Comparison of ENCODE assay signal across 9 mouse cellular contexts in the genomic region with DNA sequence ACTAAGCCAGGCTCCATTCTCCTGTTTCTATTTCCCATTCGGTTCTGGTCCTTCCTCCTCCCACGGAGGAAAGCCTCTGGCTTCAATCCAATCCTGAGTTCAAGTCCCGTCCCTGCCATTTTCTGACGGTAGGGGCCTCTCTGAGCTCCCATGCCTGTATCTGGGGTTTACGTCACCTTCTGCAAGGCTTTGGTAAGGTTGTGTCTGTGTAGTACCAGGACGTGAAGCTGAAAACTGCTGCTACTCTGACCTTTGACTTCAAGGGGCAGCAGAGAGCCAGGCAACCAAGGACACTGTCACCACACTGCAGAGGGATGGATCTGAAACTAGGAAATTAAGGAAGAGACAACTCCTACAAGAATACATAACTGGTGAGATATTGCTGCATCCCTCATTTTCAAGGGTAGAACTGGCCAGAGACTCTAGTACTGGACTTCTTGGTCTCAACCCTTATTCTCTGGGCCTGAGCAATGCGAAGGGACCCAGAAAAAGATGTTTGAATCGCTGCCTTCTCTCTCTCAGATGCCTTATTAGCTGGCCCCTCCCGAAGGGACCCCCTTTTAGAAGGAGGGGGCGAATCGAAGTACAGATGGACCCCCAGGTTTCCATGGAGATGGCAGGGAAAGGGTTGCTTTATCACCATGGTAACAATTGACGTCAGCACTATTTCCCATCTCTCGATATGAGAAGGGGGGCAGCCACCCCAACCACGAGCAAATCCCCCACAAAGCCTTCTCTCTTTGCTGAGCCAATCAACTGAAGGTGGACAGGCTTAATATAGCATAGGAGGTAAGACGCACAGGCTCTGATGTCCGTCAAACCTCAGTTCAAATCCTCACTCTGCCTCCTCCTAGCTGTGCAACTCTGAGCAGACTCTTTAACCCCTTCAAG. TPM values are rescaled to one million over a fixed set of nuclear protein-coding genes. Genes with fewer than 3 reads are reported as not detected.
DNase-seq lines count a peak whose midpoint lies in the region; ATAC-seq and TF ChIP-seq lines count a peak whose summit lies in the region.
"Had no signal": no experiment of that assay in that cellular context is flagged by ENCODE, and none has a peak within 500 bp of the region (broad histone marks: within the 10 kb centered on the region; RNA-seq: fewer than 3 reads in every experiment).

No protein-coding gene starts in this region.

- no peak overlapping the region for H3K9ac ChIP-seq in neural tube, embryonic 12.5 days
- H3K9ac ChIP-seq in embryonic facial prominence, embryonic 12.5 days: no peak overlapping the region
- H3K9ac ChIP-seq in hindbrain, postnatal 0 days (replicated peaks; ENCODE audit: low read length): peak overlapping the region; percentile 40; the same call in 1 of the 2 replicates
- H3K9ac ChIP-seq in lung, embryonic 16.5 days (ENCODE audit: low read length): no peak overlapping the region

- no peak overlapping the region for H3K4me3 ChIP-seq in neural tube, embryonic 12.5 days
- H3K4me3 ChIP-seq in embryonic facial prominence, embryonic 12.5 days: no peak overlapping the region
- no peak overlapping the region for H3K4me3 ChIP-seq in hindbrain, postnatal 0 days (ENCODE audit: low read length)
- no peak overlapping the region for H3K4me3 ChIP-seq in lung, embryonic 16.5 days (ENCODE audit: low read length)

- no peaks in the 10 kb centered on the region for H3K36me3 ChIP-seq in neural tube, embryonic 12.5 days
- H3K36me3 ChIP-seq in embryonic facial prominence, embryonic 12.5 days: no peaks in the 10 kb centered on the region
- no peaks in the 10 kb centered on the region for H3K36me3 ChIP-seq in hindbrain, postnatal 0 days (ENCODE audit: insufficient read depth, low read length)
- H3K36me3 ChIP-seq in lung, embryonic 16.5 days (ENCODE audit: control insufficient read depth, insufficient read depth, low read length): no peaks in the 10 kb centered on the region

- DNase-seq in neural tube, embryonic 10.5 days (ENCODE audit: extremely low spot score, low spot score): no peak
- DNase-seq in hindbrain, postnatal 0 days (ENCODE audit: low spot score): peak; percentile 91
- peak; percentile 42 for DNase-seq in retina, postnatal 7 days (ENCODE audit: low read depth, low spot score)
- DNase-seq in urinary bladder, postnatal 36 days (ENCODE audit: low spot score in 2 of 2): no peak
- DNase-seq in urinary bladder, postnatal 10 days (ENCODE audit: low spot score): no peak

- H3K27me3 ChIP-seq in neural tube, embryonic 12.5 days (replicated peaks): peaks cover 21% of the 10 kb centered on the region
- peaks cover 18% of the 10 kb centered on the region for H3K27me3 ChIP-seq in embryonic facial prominence, embryonic 12.5 days
- H3K27me3 ChIP-seq in hindbrain, postnatal 0 days (ENCODE audit: insufficient read depth, low read length): no peaks in the 10 kb centered on the region
- H3K27me3 ChIP-seq in lung, embryonic 16.5 days (ENCODE audit: control insufficient read depth, insufficient read depth, low read depth, low read length): peaks cover 10% of the 10 kb centered on the region

- no peaks in the 10 kb centered on the region for H3K9me3 ChIP-seq in neural tube, embryonic 12.5 days
- no peaks in the 10 kb centered on the region for H3K9me3 ChIP-seq in embryonic facial prominence, embryonic 12.5 days
- H3K9me3 ChIP-seq in hindbrain, postnatal 0 days (ENCODE audit: low read length): no peaks in the 10 kb centered on the region
- H3K9me3 ChIP-seq in lung, embryonic 16.5 days (ENCODE audit: control insufficient read depth, low read length): no peaks in the 10 kb centered on the region

- no peak for ATAC-seq in neural tube, embryonic 12.5 days (ENCODE audit: low FRiP score, low read depth)
- ATAC-seq in embryonic facial prominence, embryonic 12.5 days (ENCODE audit: insufficient number of reproducible peaks, insufficient read depth, low FRiP score, low TSS enrichment): no peak
- ATAC-seq in hindbrain, postnatal 0 days: peak; percentile 71
- ATAC-seq in lung, embryonic 16.5 days (ENCODE audit: low read depth): no peak

- peaks cover 26% of the 10 kb centered on the region for H3K4me1 ChIP-seq in neural tube, embryonic 12.5 days
- peaks cover 23% of the 10 kb centered on the region for H3K4me1 ChIP-seq in embryonic facial prominence, embryonic 12.5 days
- H3K4me1 ChIP-seq in hindbrain, postnatal 0 days (ENCODE audit: insufficient read depth, low read length): peaks cover 19% of the 10 kb centered on the region
- H3K4me1 ChIP-seq in lung, embryonic 16.5 days (replicated peaks; ENCODE audit: control insufficient read depth, insufficient read depth, low read length): peaks cover 27% of the 10 kb centered on the region

- peak; percentile 48; the same call in 1 of the 2 replicates for TF ChIP-seq CTCF in hindbrain, postnatal 0 days (IDR thresholded peaks at IDR 0.05; ENCODE audit: low read depth)

- WGBS in neural tube, embryonic 12.5 days: 38% methylated on average over 16 of the region's 16 CpGs
- WGBS in embryonic facial prominence, embryonic 12.5 days: 35% methylated on average over 16 of the region's 16 CpGs
- 13% methylated on average over 16 of the region's 16 CpGs for WGBS in hindbrain, postnatal 0 days
- WGBS in lung, embryonic 16.5 days: 31% methylated on average over 16 of the region's 16 CpGs

- H3K4me2 ChIP-seq in neural tube, embryonic 12.5 days (replicated peaks): peak overlapping the region; percentile 14; the same call in 1 of the 2 replicates
- H3K4me2 ChIP-seq in embryonic facial prominence, embryonic 12.5 days (replicated peaks): peak overlapping the region; percentile 2; the same call in 1 of the 2 replicates
- H3K4me2 ChIP-seq in hindbrain, postnatal 0 days (ENCODE audit: low read depth, low read length): peak overlapping the region; percentile 34
- peak overlapping the region; percentile 14; the same call in 1 of the 2 replicates for H3K4me2 ChIP-seq in lung, embryonic 16.5 days (ENCODE audit: low read depth, low read length)

- no peak overlapping the region for H3K27ac ChIP-seq in neural tube, embryonic 12.5 days
- no peak overlapping the region for H3K27ac ChIP-seq in embryonic facial prominence, embryonic 12.5 days
- peak overlapping the region; percentile 82 for H3K27ac ChIP-seq in hindbrain, postnatal 0 days
- peak overlapping the region; percentile 77 for H3K27ac ChIP-seq in lung, embryonic 16.5 days (ENCODE audit: low read length)

RNA-seq across cellular contexts. Expression of gene Fam229a, which starts 4.9 kb away (rescaled TPM):
- polyA plus RNA-seq in neural tube, embryonic 12.5 days (2016; fragmentation: Nextera tagmentation; extraction: Ambion mirVana): not detected in 2 replicates
- 0.32 TPM in 1 of 2 replicates, not detected in the other for polyA plus RNA-seq in embryonic facial prominence, embryonic 12.5 days (2016; fragmentation: Nextera tagmentation; extraction: Ambion mirVana)
- 3.9 TPM in 1 of 2 replicates, not detected in the other for total RNA-seq in hindbrain, postnatal 0 days (2014; rRNA removed)
- polyA plus RNA-seq in hindbrain, postnatal 0 days (2015; fragmentation: Nextera tagmentation; extraction: Ambion mirVana): 3.0 and 3.1 TPM in 2 replicates
- polyA plus RNA-seq in lung, embryonic 16.5 days (2015; fragmentation: Nextera tagmentation; extraction: Ambion mirVana): not detected in 2 replicates
- polyA plus RNA-seq: embryonic facial prominence, embryonic 11.5 days had no signal

RNA-seq across cellular contexts. Expression of gene Tssk3, which starts 5.1 kb away (rescaled TPM):
- polyA plus RNA-seq in neural tube, embryonic 12.5 days (2016; fragmentation: Nextera tagmentation; extraction: Ambion mirVana): not detected in 2 replicates
- polyA plus RNA-seq in embryonic facial prominence, embryonic 12.5 days (2016; fragmentation: Nextera tagmentation; extraction: Ambion mirVana): not detected in 2 replicates
- not detected in 2 replicates for total RNA-seq in hindbrain, postnatal 0 days (2014; rRNA removed)
- 1.1 and 1.3 TPM in 2 replicates for polyA plus RNA-seq in hindbrain, postnatal 0 days (2015; fragmentation: Nextera tagmentation; extraction: Ambion mirVana)
- not detected in 2 replicates for polyA plus RNA-seq in lung, embryonic 16.5 days (2015; fragmentation: Nextera tagmentation; extraction: Ambion mirVana)
- polyA plus RNA-seq: embryonic facial prominence, embryonic 11.5 days had no signal

RNA-seq across cellular contexts. Expression of gene Marcksl1, which starts 17.5 kb away (rescaled TPM):
- polyA plus RNA-seq in neural tube, embryonic 12.5 days (2016; fragmentation: Nextera tagmentation; extraction: Ambion mirVana): 2,122 and 2,278 TPM in 2 replicates
- 1,543 and 1,552 TPM in 2 replicates for polyA plus RNA-seq in embryonic facial prominence, embryonic 12.5 days (2016; fragmentation: Nextera tagmentation; extraction: Ambion mirVana)
- 1,438 and 1,538 TPM in 2 replicates for total RNA-seq in hindbrain, postnatal 0 days (2014; rRNA removed)
- 1,583 and 1,620 TPM in 2 replicates for polyA plus RNA-seq in hindbrain, postnatal 0 days (2015; fragmentation: Nextera tagmentation; extraction: Ambion mirVana)
- polyA plus RNA-seq in lung, embryonic 16.5 days (2015; fragmentation: Nextera tagmentation; extraction: Ambion mirVana): 506 and 544 TPM in 2 replicates

RNA-seq across cellular contexts. Expression of gene Bsdc1, which starts 34.5 kb away (rescaled TPM):
- polyA plus RNA-seq in neural tube, embryonic 12.5 days (2016; fragmentation: Nextera tagmentation; extraction: Ambion mirVana): 31.9 and 33.1 TPM in 2 replicates
- polyA plus RNA-seq in embryonic facial prominence, embryonic 12.5 days (2016; fragmentation: Nextera tagmentation; extraction: Ambion mirVana): 28.5 and 29.2 TPM in 2 replicates
- total RNA-seq in hindbrain, postnatal 0 days (2014; rRNA removed): 55.2 and 60.6 TPM in 2 replicates
- polyA plus RNA-seq in hindbrain, postnatal 0 days (2015; fragmentation: Nextera tagmentation; extraction: Ambion mirVana): 25.3 and 27.1 TPM in 2 replicates
- 25.5 and 29.2 TPM in 2 replicates for polyA plus RNA-seq in lung, embryonic 16.5 days (2015; fragmentation: Nextera tagmentation; extraction: Ambion mirVana)

RNA-seq across cellular contexts. Expression of gene Hdac1, which starts 46.6 kb away (rescaled TPM):
- polyA plus RNA-seq in neural tube, embryonic 12.5 days (2016; fragmentation: Nextera tagmentation; extraction: Ambion mirVana): 179 and 192 TPM in 2 replicates
- 246 and 251 TPM in 2 replicates for polyA plus RNA-seq in embryonic facial prominence, embryonic 12.5 days (2016; fragmentation: Nextera tagmentation; extraction: Ambion mirVana)
- total RNA-seq in hindbrain, postnatal 0 days (2014; rRNA removed): 20.7 and 38.0 TPM in 2 replicates
- 56.6 and 62.1 TPM in 2 replicates for polyA plus RNA-seq in hindbrain, postnatal 0 days (2015; fragmentation: Nextera tagmentation; extraction: Ambion mirVana)
- polyA plus RNA-seq in lung, embryonic 16.5 days (2015; fragmentation: Nextera tagmentation; extraction: Ambion mirVana): 243 and 247 TPM in 2 replicates

Comparison
In these comparisons a context has a peak if more than half of its experiments do, and no peak if none do; other contexts are left out.
1. H3K27ac ChIP-seq: peak in hindbrain, postnatal 0 days (single experiment) and lung, embryonic 16.5 days (single experiment); none in neural tube, embryonic 12.5 days (single experiment) and embryonic facial prominence, embryonic 12.5 days (single experiment).
2. DNase-seq: peak in hindbrain, postnatal 0 days (single experiment) and retina, postnatal 7 days (single experiment); none in neural tube, embryonic 10.5 days (single experiment), urinary bladder, postnatal 36 days (0 of 2) and urinary bladder, postnatal 10 days (single experiment).
3. Peak in every context shown above with its lines, with median percentiles within 50 percentile points of each other: H3K4me2 ChIP-seq.